Mouse (Mus musculus) olfactory bulb, adult 2 months (tissue): ENCODE measurements around the gene Hdac1.

ENCODE experiments used
- CTCF ChIP-seq: fragments of 200-500 bp; IDR thresholded peaks from 2 replicates; pipeline ENCODE4 v1.5.1; 2012; ENCODE audit warnings: low read depth, mild to moderate bottlenecking, low read length, moderate library complexity; ENCODE audit not compliant: insufficient read depth
- POLR2A ChIP-seq: fragments of 200-500 bp; IDR thresholded peaks from 2 replicates; pipeline ENCODE4 v1.6.1; 2012; ENCODE audit warnings: mild to moderate bottlenecking, low read depth, low read length, moderate library complexity; ENCODE audit not compliant: insufficient read depth

DNA sequence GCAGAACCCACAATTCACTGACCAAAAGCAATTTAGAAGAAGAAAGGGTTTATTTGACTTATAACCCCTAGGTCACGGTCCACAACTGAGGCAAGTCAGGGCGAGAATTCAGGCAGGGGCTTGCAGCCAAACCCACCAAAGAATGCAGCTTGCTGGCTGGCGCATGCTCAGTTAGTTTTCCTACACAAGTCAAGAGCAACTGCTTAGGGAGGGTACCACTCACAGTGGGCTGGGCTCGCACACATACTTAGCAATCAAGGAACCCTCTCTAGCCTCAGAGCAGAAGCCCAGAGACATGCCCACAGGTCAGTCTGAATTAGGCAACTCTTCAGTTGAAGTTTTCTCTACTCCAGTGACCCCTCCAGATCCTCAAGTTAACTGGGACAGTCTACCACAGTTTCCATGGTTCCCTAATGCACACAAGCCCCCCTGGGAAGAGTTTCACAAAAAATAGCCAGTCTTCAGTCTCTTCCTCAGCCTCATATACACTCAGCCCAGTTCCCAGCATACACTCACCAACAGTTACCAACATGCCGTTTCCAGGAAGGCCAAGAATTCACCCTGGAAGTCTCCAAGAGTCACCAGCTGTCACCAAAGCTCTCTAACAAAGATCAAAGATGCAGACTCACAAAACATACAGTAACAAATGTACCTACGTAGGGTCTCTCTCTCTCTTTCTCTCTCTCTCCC, 31.6 kb downstream of the Hdac1 start:
- TF ChIP-seq POLR2A (no peak), CTCF (no peak)
